Mouse (Mus musculus): ENCODE results near the gene Inpp5a. TPM values are rescaled to one million over a fixed set of nuclear protein-coding genes. Genes with fewer than 3 reads are reported as not detected.
A peak's percentile ranks its signal among the peaks of the same experiment; 100 is the strongest.

The Inpp5a gene
- polyA plus RNA-seq, 1 experiment from 2014 or later: 18.4 TPM

- Histone ChIP-seq H3K36me3 (no peaks in the 10 kb centered on the region), H3K27me3 (replicated peaks) (no peaks in the 10 kb centered on the region), H3K9ac (replicated peaks) (no peak overlapping the region), H3K4me3 (replicated peaks) (no peak overlapping the region), H3K9me3 (replicated peaks) (no peaks in the 10 kb centered on the region), H3K4me1 (peaks cover 22% of the 10 kb centered on the region), H3K27ac (replicated peaks) (no peak overlapping the region), H3K4me2 (no peak overlapping the region)
- 88% methylated on average over 2 of the region's 2 CpGs for WGBS
- ATAC-seq (ENCODE audit: low FRiP score): no peak
These were observed 81.6 kb downstream of the Inpp5a start for GRCm38 (mm10) chr7:139470481-139470880.

- Histone ChIP-seq H3K36me3 (no peaks in the 10 kb centered on the region), H3K4me1 (peaks cover 18% of the 10 kb centered on the region), H3K9me3 (replicated peaks) (no peaks in the 10 kb centered on the region), H3K27me3 (replicated peaks) (0 out of 2 replicates have a peak, but pooled peaks cover under 1% of the 10 kb centered on the region), H3K27ac (replicated peaks) (no peak overlapping the region), H3K4me2 (no peak overlapping the region), H3K4me3 (replicated peaks) (no peak overlapping the region), H3K9ac (replicated peaks) (no peak overlapping the region)
- WGBS: 90% methylated on average over 1 of the region's 1 CpGs
- ATAC-seq (ENCODE audit: low FRiP score): no peak
These were observed 83.1 kb downstream of the Inpp5a start for GRCm38 (mm10) chr7:139472052-139472451.

- Histone ChIP-seq H3K4me3 (replicated peaks) (no peak overlapping the region), H3K27ac (replicated peaks) (0 out of 2 replicates have a peak overlapping the region, but pooled peaks have one; percentile 28), H3K36me3 (no peaks in the 10 kb centered on the region), H3K4me1 (peaks cover 11% of the 10 kb centered on the region; the same call in 1 of the 2 replicates), H3K9ac (replicated peaks) (no peak overlapping the region), H3K4me2 (no peak overlapping the region), H3K27me3 (replicated peaks) (0 out of 2 replicates have a peak, but pooled peaks cover 2% of the 10 kb centered on the region), H3K9me3 (replicated peaks) (no peaks in the 10 kb centered on the region)
- peak; percentile 83 for ATAC-seq (ENCODE audit: low FRiP score)
- WGBS: 37% methylated on average over 7 of the region's 7 CpGs
These were observed 84.1 kb downstream of the Inpp5a start for GRCm38 (mm10) chr7:139472865-139473549.

GRCm38 (mm10) chr7:139475896-139476295 is 87.0 kb downstream of the Inpp5a start:
- no peak overlapping the region for H3K9ac ChIP-seq (replicated peaks)
- H3K4me3 ChIP-seq (replicated peaks): no peak overlapping the region
- no peaks in the 10 kb centered on the region for H3K4me1 ChIP-seq
- no peaks in the 10 kb centered on the region for H3K9me3 ChIP-seq (replicated peaks)
- no peak overlapping the region for H3K27ac ChIP-seq (replicated peaks)
- no peak overlapping the region for H3K4me2 ChIP-seq
- WGBS: 52% methylated on average over 4 of the region's 4 CpGs
- H3K27me3 ChIP-seq (replicated peaks): 0 out of 2 replicates have a peak, but pooled peaks cover 2% of the 10 kb centered on the region
- no peaks in the 10 kb centered on the region for H3K36me3 ChIP-seq
- no peak for ATAC-seq (ENCODE audit: low FRiP score)

GRCm38 (mm10) chr7:139476700-139477099 is 87.8 kb downstream of the Inpp5a start:
- no peak overlapping the region for H3K4me3 ChIP-seq (replicated peaks)
- H3K27ac ChIP-seq (replicated peaks): no peak overlapping the region
- H3K4me1 ChIP-seq: no peaks in the 10 kb centered on the region
- no peak for ATAC-seq (ENCODE audit: low FRiP score)
- H3K9ac ChIP-seq (replicated peaks): no peak overlapping the region
- H3K9me3 ChIP-seq (replicated peaks): no peaks in the 10 kb centered on the region
- H3K27me3 ChIP-seq (replicated peaks): 0 out of 2 replicates have a peak, but pooled peaks cover 2% of the 10 kb centered on the region
- 69% methylated on average over 2 of the region's 2 CpGs for WGBS
- H3K36me3 ChIP-seq: no peaks in the 10 kb centered on the region
- no peak overlapping the region for H3K4me2 ChIP-seq

- Histone ChIP-seq H3K9ac (replicated peaks) (no peak overlapping the region), H3K4me3 (replicated peaks) (no peak overlapping the region), H3K27me3 (replicated peaks) (0 out of 2 replicates have a peak, but pooled peaks cover 2% of the 10 kb centered on the region), H3K36me3 (no peaks in the 10 kb centered on the region), H3K27ac (replicated peaks) (no peak overlapping the region), H3K4me2 (no peak overlapping the region), H3K4me1 (no peaks in the 10 kb centered on the region), H3K9me3 (replicated peaks) (no peaks in the 10 kb centered on the region)
- ATAC-seq (ENCODE audit: low FRiP score): no peak
- WGBS: 90% methylated on average over 3 of the region's 3 CpGs
These were observed 88.8 kb downstream of the Inpp5a start for GRCm38 (mm10) chr7:139477748-139478147.

- Histone ChIP-seq H3K9ac (replicated peaks) (no peak overlapping the region), H3K4me2 (no peak overlapping the region), H3K4me3 (replicated peaks) (no peak overlapping the region), H3K27ac (replicated peaks) (no peak overlapping the region), H3K27me3 (replicated peaks) (peaks cover 5% of the 10 kb centered on the region; the same call in 1 of the 2 replicates), H3K9me3 (replicated peaks) (no peaks in the 10 kb centered on the region), H3K36me3 (no peaks in the 10 kb centered on the region), H3K4me1 (0 out of 2 replicates have a peak, but pooled peaks cover under 1% of the 10 kb centered on the region)
- no peak for ATAC-seq (ENCODE audit: low FRiP score)
- 82% methylated on average over 1 of the region's 1 CpGs for WGBS
These were observed 90.2 kb downstream of the Inpp5a start for GRCm38 (mm10) chr7:139479077-139479476.

GRCm38 (mm10) chr7:139479626-139480025 is 90.7 kb downstream of the Inpp5a start:
- H3K9me3 ChIP-seq (replicated peaks): no peaks in the 10 kb centered on the region
- H3K9ac ChIP-seq (replicated peaks): no peak overlapping the region
- no peaks in the 10 kb centered on the region for H3K36me3 ChIP-seq
- WGBS: 79% methylated on average over 6 of the region's 6 CpGs
- H3K27ac ChIP-seq (replicated peaks): no peak overlapping the region
- no peak overlapping the region for H3K4me2 ChIP-seq
- H3K4me3 ChIP-seq (replicated peaks): no peak overlapping the region
- no peak for ATAC-seq (ENCODE audit: low FRiP score)
- peaks cover 6% of the 10 kb centered on the region; the same call in 1 of the 2 replicates for H3K4me1 ChIP-seq
- peaks cover 5% of the 10 kb centered on the region; the same call in 1 of the 2 replicates for H3K27me3 ChIP-seq (replicated peaks)

GRCm38 (mm10) chr7:139484206-139484955 is 95.5 kb downstream of the Inpp5a start:
- peaks cover 24% of the 10 kb centered on the region for H3K27me3 ChIP-seq (replicated peaks)
- no peak overlapping the region for H3K4me2 ChIP-seq
- ATAC-seq (ENCODE audit: low FRiP score): peak; percentile 62; the same call in 1 of the 2 replicates
- H3K9me3 ChIP-seq (replicated peaks): no peaks in the 10 kb centered on the region
- H3K4me3 ChIP-seq (replicated peaks): no peak overlapping the region
- 55% methylated on average over 9 of the region's 9 CpGs for WGBS
- no peaks in the 10 kb centered on the region for H3K36me3 ChIP-seq
- peaks cover 7% of the 10 kb centered on the region; the same call in 1 of the 2 replicates for H3K4me1 ChIP-seq
- no peak overlapping the region for H3K27ac ChIP-seq (replicated peaks)
- no peak overlapping the region for H3K9ac ChIP-seq (replicated peaks)

- H3K4me2 ChIP-seq: no peak overlapping the region
- no peaks in the 10 kb centered on the region for H3K9me3 ChIP-seq (replicated peaks)
- no peaks in the 10 kb centered on the region for H3K36me3 ChIP-seq
- 82% methylated on average over 3 of the region's 3 CpGs for WGBS
- peaks cover 44% of the 10 kb centered on the region for H3K27me3 ChIP-seq (replicated peaks)
- ATAC-seq (ENCODE audit: low FRiP score): no peak
- no peak overlapping the region for H3K4me3 ChIP-seq (replicated peaks)
- no peaks in the 10 kb centered on the region for H3K4me1 ChIP-seq
- no peak overlapping the region for H3K27ac ChIP-seq (replicated peaks)
- no peak overlapping the region for H3K9ac ChIP-seq (replicated peaks)
These were observed 100.9 kb downstream of the Inpp5a start for GRCm38 (mm10) chr7:139489721-139490211.

- H3K27ac ChIP-seq (replicated peaks): no peak overlapping the region
- no peak overlapping the region for H3K4me2 ChIP-seq
- 88% methylated on average over 4 of the region's 4 CpGs for WGBS
- no peak overlapping the region for H3K9ac ChIP-seq (replicated peaks)
- ATAC-seq (ENCODE audit: low FRiP score): no peak
- no peaks in the 10 kb centered on the region for H3K9me3 ChIP-seq (replicated peaks)
- no peak overlapping the region for H3K4me3 ChIP-seq (replicated peaks)
- H3K36me3 ChIP-seq: no peaks in the 10 kb centered on the region
- peaks cover 42% of the 10 kb centered on the region for H3K27me3 ChIP-seq (replicated peaks)
- peaks cover 7% of the 10 kb centered on the region for H3K4me1 ChIP-seq
These were observed 103.4 kb downstream of the Inpp5a start for GRCm38 (mm10) chr7:139492351-139492750.
